Mouse (Mus musculus): ENCODE data around the gene Myadml2.
A peak's percentile ranks its signal among the peaks of the same experiment; 100 is the strongest.

Myadml2 gene

DNA sequence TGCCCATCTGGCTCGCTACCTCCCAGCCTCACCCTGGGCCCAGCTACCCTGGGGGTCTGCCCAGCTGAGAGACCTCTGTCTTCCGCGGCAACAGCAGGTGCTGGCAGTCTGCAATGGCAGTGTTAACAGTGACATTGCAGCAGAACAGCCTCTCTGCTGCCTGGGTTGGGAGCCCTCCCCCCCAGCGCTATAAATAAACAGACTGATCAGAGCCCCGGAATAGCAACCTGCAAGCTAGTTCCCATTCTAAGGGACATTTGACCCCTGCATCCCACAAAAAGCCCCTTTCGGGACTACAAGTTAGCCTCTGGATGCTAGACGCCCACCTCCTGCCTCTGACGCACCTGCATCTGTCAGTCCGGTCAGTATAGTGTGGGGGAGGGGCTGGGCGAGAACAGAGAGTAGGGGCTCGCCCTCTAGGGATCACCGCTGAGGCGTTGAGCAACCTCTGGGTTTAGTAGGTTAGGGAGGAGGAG is at the start of gene Myadml2:
Myadml2 (minus strand) TSS at position 158 of the 476 bp plus-strand sequence.
- no peak for DNase-seq (ENCODE audit: low read depth, low spot score)
- H3K27me3 ChIP-seq (ENCODE audit: control insufficient read depth, insufficient read depth, low read length, poor library complexity, severe bottlenecking) = no peaks in the 10 kb centered on the region
- no peaks in the 10 kb centered on the region for H3K36me3 ChIP-seq (ENCODE audit: control insufficient read depth, insufficient read depth, low read length, poor library complexity, severe bottlenecking)

- no peak for DNase-seq (ENCODE audit: low read depth, low spot score)
- Histone ChIP-seq H3K27me3 (ENCODE audit: control insufficient read depth, insufficient read depth, low read length, poor library complexity, severe bottlenecking) (no peaks in the 10 kb centered on the region), H3K36me3 (ENCODE audit: control insufficient read depth, insufficient read depth, low read length, poor library complexity, severe bottlenecking) (peaks cover 9% of the 10 kb centered on the region)
These were observed 49.8 kb upstream of the Myadml2 start for GRCm38 (mm10) chr11:120697741-120698140.

DNA sequence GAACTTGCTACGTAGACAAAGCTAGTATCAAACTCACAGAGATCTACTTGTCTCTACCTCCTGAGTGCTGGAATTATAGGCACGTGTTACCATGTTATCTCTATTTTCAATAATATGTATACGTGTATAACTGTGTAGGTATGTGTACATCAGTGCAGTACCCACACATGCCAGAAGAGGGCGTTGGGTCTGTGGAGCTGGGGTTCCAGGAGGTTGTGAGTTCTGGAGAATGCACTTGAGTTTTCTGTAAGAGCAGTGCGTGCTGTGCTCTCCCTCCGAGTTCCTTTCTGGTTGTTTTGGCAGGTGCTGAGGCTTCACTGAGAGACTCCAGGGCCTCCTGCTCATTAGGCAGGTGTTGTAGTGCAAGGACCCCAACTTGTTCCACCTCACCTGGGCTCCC is 48.6 kb upstream of the Myadml2 start:
- Histone ChIP-seq H3K27me3 (ENCODE audit: control insufficient read depth, insufficient read depth, low read length, poor library complexity, severe bottlenecking) (no peaks in the 10 kb centered on the region), H3K36me3 (ENCODE audit: control insufficient read depth, insufficient read depth, low read length, poor library complexity, severe bottlenecking) (peaks cover 7% of the 10 kb centered on the region)
- peak; percentile 26 for DNase-seq (ENCODE audit: low read depth, low spot score)

DNA sequence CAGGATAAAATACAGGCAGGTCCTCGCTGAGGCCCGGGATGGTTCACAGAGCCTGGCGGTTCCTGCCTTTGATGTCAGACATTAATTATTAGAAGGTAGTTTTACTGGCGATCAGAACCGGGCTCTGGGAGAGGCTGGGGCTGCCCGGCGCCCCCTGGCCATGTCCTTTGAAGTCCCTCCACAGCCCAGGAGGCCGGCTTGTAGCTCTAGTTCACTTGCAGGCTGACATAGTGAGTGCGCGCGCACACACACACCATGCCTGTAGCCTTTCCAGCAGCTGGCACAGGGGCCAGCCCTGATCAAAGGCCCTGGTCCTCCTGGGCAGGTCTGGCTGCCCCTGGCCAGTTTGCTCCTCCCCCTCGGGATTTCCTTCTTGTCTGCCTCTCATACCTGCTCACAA is 47.7 kb upstream of the Myadml2 start:
- no peak for DNase-seq (ENCODE audit: low read depth, low spot score)
- no peaks in the 10 kb centered on the region for H3K27me3 ChIP-seq (ENCODE audit: control insufficient read depth, insufficient read depth, low read length, poor library complexity, severe bottlenecking)

DNA sequence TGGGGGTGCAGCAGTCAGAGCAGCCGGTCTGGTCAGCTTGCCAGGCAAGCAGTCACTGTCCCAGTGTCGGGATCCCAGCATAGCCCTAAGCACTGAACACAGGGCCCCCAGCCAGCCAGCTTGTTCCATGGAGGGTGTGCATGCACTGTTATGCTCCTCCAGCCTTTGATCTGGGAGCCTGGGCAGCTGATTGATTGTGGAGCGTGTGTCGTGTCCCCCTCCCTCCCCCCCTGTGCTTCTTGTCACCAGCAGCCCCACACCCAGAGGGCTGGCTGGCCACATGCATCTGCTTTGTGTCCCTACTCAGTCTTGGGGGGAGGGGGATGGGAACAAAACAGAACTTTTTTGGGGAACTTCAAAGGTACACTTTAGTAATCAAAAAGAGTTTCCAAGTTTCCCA is 47.2 kb upstream of the Myadml2 start:
- H3K36me3 ChIP-seq (ENCODE audit: control insufficient read depth, insufficient read depth, low read length, poor library complexity, severe bottlenecking) = peaks cover 6% of the 10 kb centered on the region
- no peaks in the 10 kb centered on the region for H3K27me3 ChIP-seq (ENCODE audit: control insufficient read depth, insufficient read depth, low read length, poor library complexity, severe bottlenecking)
- no peak for DNase-seq (ENCODE audit: low read depth, low spot score)

More for the DNA sequence above, 47.7 kb upstream of the Myadml2 start:
- peaks cover 5% of the 10 kb centered on the region for H3K36me3 ChIP-seq (ENCODE audit: control insufficient read depth, insufficient read depth, low read length, poor library complexity, severe bottlenecking)

GRCm38 (mm10) chr11:120693461-120693860 is 45.5 kb upstream of the Myadml2 start:
- no peak for DNase-seq (ENCODE audit: low read depth, low spot score)
- H3K27me3 ChIP-seq (ENCODE audit: control insufficient read depth, insufficient read depth, low read length, poor library complexity, severe bottlenecking) = no peaks in the 10 kb centered on the region
- peaks cover 8% of the 10 kb centered on the region for H3K36me3 ChIP-seq (ENCODE audit: control insufficient read depth, insufficient read depth, low read length, poor library complexity, severe bottlenecking)

- Histone ChIP-seq H3K27me3 (ENCODE audit: control insufficient read depth, insufficient read depth, low read length, poor library complexity, severe bottlenecking) (no peaks in the 10 kb centered on the region), H3K36me3 (ENCODE audit: control insufficient read depth, insufficient read depth, low read length, poor library complexity, severe bottlenecking) (peaks cover 8% of the 10 kb centered on the region)
- DNase-seq (ENCODE audit: low read depth, low spot score) = no peak
These were observed 44.6 kb upstream of the Myadml2 start for GRCm38 (mm10) chr11:120692471-120693011.

DNA sequence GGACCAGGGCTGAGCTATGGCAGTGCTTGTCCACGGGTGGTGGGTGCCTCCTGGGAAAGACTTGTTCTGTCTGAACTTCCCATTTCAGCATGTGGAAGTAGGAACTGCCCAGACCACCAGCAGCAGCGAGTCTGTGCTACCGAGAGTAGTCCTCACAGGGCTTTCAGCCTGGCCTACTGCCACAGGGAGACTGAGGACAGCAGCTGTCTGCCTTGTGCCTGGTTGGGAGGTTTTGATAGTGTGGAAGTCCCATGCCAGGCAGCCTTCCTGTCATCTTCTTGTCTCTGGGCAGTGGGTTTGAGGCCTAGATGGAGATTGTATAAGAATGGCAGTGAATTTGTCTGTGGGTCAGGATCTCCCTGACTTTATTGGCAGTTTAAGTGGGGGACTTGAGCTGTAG is 41.4 kb upstream of the Myadml2 start:
- DNase-seq (ENCODE audit: low read depth, low spot score) = no peak
- Histone ChIP-seq H3K27me3 (ENCODE audit: control insufficient read depth, insufficient read depth, low read length, poor library complexity, severe bottlenecking) (no peaks in the 10 kb centered on the region), H3K36me3 (ENCODE audit: control insufficient read depth, insufficient read depth, low read length, poor library complexity, severe bottlenecking) (peaks cover 8% of the 10 kb centered on the region)

GRCm38 (mm10) chr11:120686650-120687272 is 38.8 kb upstream of the Myadml2 start:
- Histone ChIP-seq H3K36me3 (ENCODE audit: control insufficient read depth, insufficient read depth, low read length, poor library complexity, severe bottlenecking) (peaks cover 7% of the 10 kb centered on the region), H3K27me3 (ENCODE audit: control insufficient read depth, insufficient read depth, low read length, poor library complexity, severe bottlenecking) (no peaks in the 10 kb centered on the region)
- no peak for DNase-seq (ENCODE audit: low read depth, low spot score)

- Histone ChIP-seq H3K36me3 (ENCODE audit: control insufficient read depth, insufficient read depth, low read length, poor library complexity, severe bottlenecking) (peaks cover 5% of the 10 kb centered on the region; the same call in 1 of the 2 replicates), H3K27me3 (ENCODE audit: control insufficient read depth, insufficient read depth, low read length, poor library complexity, severe bottlenecking) (no peaks in the 10 kb centered on the region)
- DNase-seq (ENCODE audit: low read depth, low spot score) = no peak
These were observed 36.7 kb upstream of the Myadml2 start for GRCm38 (mm10) chr11:120684660-120685059.

GRCm38 (mm10) chr11:120684086-120684485 is 36.1 kb upstream of the Myadml2 start:
- H3K27me3 ChIP-seq (ENCODE audit: control insufficient read depth, insufficient read depth, low read length, poor library complexity, severe bottlenecking) = no peaks in the 10 kb centered on the region
- H3K36me3 ChIP-seq (ENCODE audit: control insufficient read depth, insufficient read depth, low read length, poor library complexity, severe bottlenecking) = peaks cover 5% of the 10 kb centered on the region; the same call in 1 of the 2 replicates
- DNase-seq (ENCODE audit: low read depth, low spot score) = no peak

DNA sequence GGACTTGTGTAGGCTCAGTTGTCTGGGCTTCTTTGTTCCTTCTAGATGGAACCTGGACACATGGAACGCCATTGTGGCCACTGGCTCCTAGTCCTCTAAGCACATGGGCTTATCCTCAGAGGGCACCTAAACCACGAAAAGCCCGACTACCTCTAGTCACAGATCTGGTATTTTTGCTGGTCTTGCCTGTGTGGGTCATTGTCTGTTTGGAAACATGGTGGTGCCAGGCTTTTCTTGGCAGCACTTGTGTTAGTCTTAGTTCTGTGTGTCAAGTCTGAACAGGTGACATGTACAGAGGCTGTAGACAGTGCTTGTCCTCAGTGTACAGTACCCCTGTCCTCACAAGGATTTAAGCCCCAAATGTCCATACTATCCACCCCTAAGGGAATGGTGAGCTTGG is 35.6 kb upstream of the Myadml2 start:
- no peaks in the 10 kb centered on the region for H3K27me3 ChIP-seq (ENCODE audit: control insufficient read depth, insufficient read depth, low read length, poor library complexity, severe bottlenecking)
- no peak for DNase-seq (ENCODE audit: low read depth, low spot score)
- peaks cover 5% of the 10 kb centered on the region; the same call in 1 of the 2 replicates for H3K36me3 ChIP-seq (ENCODE audit: control insufficient read depth, insufficient read depth, low read length, poor library complexity, severe bottlenecking)

DNA sequence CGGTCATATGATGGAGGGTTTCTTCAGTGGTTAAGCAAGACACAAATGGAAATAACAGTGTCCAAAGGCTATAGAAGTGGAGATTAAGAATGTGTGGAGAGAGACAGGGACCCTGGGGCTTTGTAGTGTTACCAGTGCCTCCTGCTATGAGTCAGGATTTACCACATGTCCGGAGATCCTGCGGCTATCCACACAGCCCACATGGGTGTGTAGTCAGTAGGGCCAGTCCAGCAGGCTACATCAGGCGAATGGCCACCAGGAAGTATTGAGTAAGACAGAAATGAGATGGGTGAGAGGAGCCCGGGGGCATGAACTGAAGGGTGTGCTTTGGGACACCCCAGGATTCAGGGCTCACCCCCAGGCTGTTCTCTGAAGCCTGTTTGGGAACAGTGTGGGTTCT is 34.7 kb upstream of the Myadml2 start:
- no peaks in the 10 kb centered on the region for H3K27me3 ChIP-seq (ENCODE audit: control insufficient read depth, insufficient read depth, low read length, poor library complexity, severe bottlenecking)
- H3K36me3 ChIP-seq (ENCODE audit: control insufficient read depth, insufficient read depth, low read length, poor library complexity, severe bottlenecking) = peaks cover 5% of the 10 kb centered on the region; the same call in 1 of the 2 replicates
- DNase-seq (ENCODE audit: low read depth, low spot score) = no peak

DNA sequence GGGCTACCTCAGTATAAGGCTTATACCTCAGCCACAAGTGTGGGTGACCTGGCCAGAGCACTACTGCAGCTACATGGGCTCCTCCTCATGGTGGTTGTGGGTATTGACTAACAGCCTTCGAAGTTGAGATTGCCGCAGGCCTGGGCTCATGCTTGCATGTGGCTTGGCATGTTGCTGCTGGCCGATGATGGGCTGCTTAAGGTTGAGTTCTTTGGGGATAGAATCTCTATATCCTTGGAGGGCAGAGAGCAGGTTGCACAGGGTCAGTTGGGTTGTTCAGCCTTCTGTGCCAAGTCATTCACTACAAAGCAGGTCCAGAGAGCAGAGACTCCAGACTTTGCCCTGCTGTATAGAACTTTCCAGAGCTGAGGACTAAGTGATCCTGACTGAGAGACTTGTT is 32.0 kb upstream of the Myadml2 start:
- H3K36me3 ChIP-seq (ENCODE audit: control insufficient read depth, insufficient read depth, low read length, poor library complexity, severe bottlenecking) = no peaks in the 10 kb centered on the region; the same call in 1 of the 2 replicates
- DNase-seq (ENCODE audit: low read depth, low spot score) = peak; percentile 65
- H3K27me3 ChIP-seq (ENCODE audit: control insufficient read depth, insufficient read depth, low read length, poor library complexity, severe bottlenecking) = no peaks in the 10 kb centered on the region

GRCm38 (mm10) chr11:120676951-120677350 is 29.0 kb upstream of the Myadml2 start:
- no peak for DNase-seq (ENCODE audit: low read depth, low spot score)
- no peaks in the 10 kb centered on the region; the same call in 1 of the 2 replicates for H3K36me3 ChIP-seq (ENCODE audit: control insufficient read depth, insufficient read depth, low read length, poor library complexity, severe bottlenecking)
- H3K27me3 ChIP-seq (ENCODE audit: control insufficient read depth, insufficient read depth, low read length, poor library complexity, severe bottlenecking) = no peaks in the 10 kb centered on the region
